Mouse (Mus musculus) intestine, postnatal 0 days (tissue): ENCODE measurements at regions not wholly inside any gene's neighbourhood (a gene's known extent, or its start where the extent isn't known, plus 50 kb on each side); places are given as distances from the start of the nearest gene placed in this dataset.
A peak's percentile ranks its signal among the peaks of the same experiment; 100 is the strongest.

Experiments used
- ATAC-seq: fragments of 200-750 bp; cut with Nextera tagmentation; 2 replicates; pipeline ENCODE4 v1.8.0; 2017; ENCODE audit warnings: mild to moderate bottlenecking, moderate TSS enrichment, moderate library complexity
- H3K27ac ChIP-seq: fragments of 300-500 bp; sonication (generic); 2 replicates; pipeline ENCODE4 v1.5.1; 2014; ENCODE audit warnings: mild to moderate bottlenecking, low read depth, low read length, moderate library complexity
- H3K27me3 ChIP-seq: fragments of 300-500 bp; sonication (generic); replicated peaks from 2 replicates; pipeline ENCODE4 v1.6.1; 2014; ENCODE audit warnings: low read length, mixed read lengths; ENCODE audit not compliant: control insufficient read depth, insufficient read depth
- H3K36me3 ChIP-seq: fragments of 300-500 bp; sonication (generic); 2 replicates; pipeline ENCODE4 v1.6.1; 2014; ENCODE audit warnings: mild to moderate bottlenecking, moderate library complexity; ENCODE audit not compliant: control insufficient read depth, insufficient read depth
- H3K4me1 ChIP-seq: fragments of 300-500 bp; sonication (generic); replicated peaks from 2 replicates; pipeline ENCODE4 v1.6.1; 2014; ENCODE audit warnings: antibody characterized with exemption, low read length, mixed read lengths; ENCODE audit not compliant: control insufficient read depth, insufficient read depth
- H3K4me2 ChIP-seq: fragments of 300-500 bp; sonication (generic); replicated peaks from 2 replicates; pipeline ENCODE4 v1.6.1; 2014; ENCODE audit warnings: low read depth, mild to moderate bottlenecking, moderate library complexity
- H3K4me3 ChIP-seq: fragments of 300-500 bp; sonication (generic); 2 replicates; pipeline ENCODE4 v1.5.1; 2014; ENCODE audit warnings: low read depth, low read length
- H3K9ac ChIP-seq: fragments of 300-500 bp; sonication (generic); 2 replicates; pipeline ENCODE4 v1.6.1; 2014; ENCODE audit warnings: mild to moderate bottlenecking, low read depth, low read length
- H3K9me3 ChIP-seq: fragments of 300-500 bp; sonication (generic); 2 replicates; pipeline ENCODE4 v1.6.1; 2016; ENCODE audit warnings: mixed run types; ENCODE audit not compliant: control insufficient read depth
- CTCF ChIP-seq: sonication (generic); IDR thresholded peaks from 2 replicates; pipeline ENCODE4 v1.5.1; 2016; ENCODE audit warnings: low read depth, mild to moderate bottlenecking, control low read depth, antibody characterized with exemption, moderate library complexity
- WGBS: fragments of 180-500 bp; shearing (Covaris S2); extraction: QIAGEN DNeasy Blood & Tissue Kit; methylation state at CpG from one replicate; pipeline ENCODE4 v1.1.7; 2014; 5-methylcytosine and 5-hydroxymethylcytosine counted together

- 54% methylated on average over 5 of the region's 5 CpGs for WGBS
- Histone ChIP-seq H3K9me3 (no peaks in the 10 kb centered on the region), H3K27ac (no peak overlapping the region), H3K27me3 (no peaks in the 10 kb centered on the region), H3K4me3 (no peak overlapping the region), H3K9ac (no peak overlapping the region), H3K4me2 (no peak overlapping the region), H3K4me1 (0 out of 2 replicates have a peak, but pooled peaks cover 3% of the 10 kb centered on the region), H3K36me3 (no peaks in the 10 kb centered on the region)
- no peak for TF ChIP-seq CTCF
- ATAC-seq: peak; percentile 16; the same call in 1 of the 2 replicates
Observed at GRCm38 (mm10) chr11:113174011-113174507, 392.0 kb downstream of the Sox9 start.

DNA sequence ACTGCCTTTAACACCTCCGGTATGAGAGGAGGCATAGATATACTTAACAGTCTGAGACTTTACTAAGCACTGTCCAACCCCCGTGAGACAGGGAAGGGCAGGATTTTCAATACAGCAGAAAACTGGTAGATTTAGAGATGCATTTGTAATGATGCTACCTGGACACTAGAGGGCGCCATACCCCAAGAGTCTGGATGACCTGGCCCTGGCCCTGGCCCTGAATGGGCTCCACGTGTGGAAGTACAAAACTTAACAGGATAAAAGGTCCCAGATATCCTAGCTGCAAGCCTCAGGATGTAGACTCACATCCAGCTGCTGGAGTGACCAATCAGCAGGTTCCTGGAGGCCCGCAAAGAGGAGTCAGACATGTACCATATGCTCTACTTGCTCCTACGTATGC, 393.3 kb downstream of the Sox9 start:
- Histone ChIP-seq H3K4me2 (no peak overlapping the region), H3K27ac (no peak overlapping the region), H3K36me3 (no peaks in the 10 kb centered on the region), H3K4me1 (0 out of 2 replicates have a peak, but pooled peaks cover 3% of the 10 kb centered on the region), H3K9me3 (no peaks in the 10 kb centered on the region), H3K4me3 (no peak overlapping the region), H3K27me3 (no peaks in the 10 kb centered on the region), H3K9ac (no peak overlapping the region)
- no peak for ATAC-seq
- peak; percentile 87 for TF ChIP-seq CTCF
- 33% methylated on average over 6 of the region's 6 CpGs for WGBS

GRCm38 (mm10) chr11:113176183-113176582, 394.2 kb downstream of the Sox9 start:
- Histone ChIP-seq H3K9ac (no peak overlapping the region), H3K27me3 (no peaks in the 10 kb centered on the region), H3K27ac (no peak overlapping the region), H3K9me3 (no peaks in the 10 kb centered on the region), H3K4me3 (no peak overlapping the region), H3K36me3 (no peaks in the 10 kb centered on the region), H3K4me2 (no peak overlapping the region), H3K4me1 (0 out of 2 replicates have a peak, but pooled peaks cover 3% of the 10 kb centered on the region)
- WGBS: 22% methylated on average over 7 of the region's 7 CpGs
- TF ChIP-seq CTCF: peak; percentile 84
- ATAC-seq: no peak

GRCm38 (mm10) chr11:113178375-113178774, 396.4 kb downstream of the Sox9 start:
- no peaks in the 10 kb centered on the region for H3K36me3 ChIP-seq
- no peaks in the 10 kb centered on the region for H3K27me3 ChIP-seq
- H3K9ac ChIP-seq: no peak overlapping the region
- H3K27ac ChIP-seq: no peak overlapping the region
- TF ChIP-seq CTCF: no peak
- no peak overlapping the region for H3K4me3 ChIP-seq
- H3K4me2 ChIP-seq: no peak overlapping the region
- 0 out of 2 replicates have a peak, but pooled peaks cover 3% of the 10 kb centered on the region for H3K4me1 ChIP-seq
- ATAC-seq: no peak
- H3K9me3 ChIP-seq: no peaks in the 10 kb centered on the region
- 69% methylated on average over 7 of the region's 7 CpGs for WGBS

DNA sequence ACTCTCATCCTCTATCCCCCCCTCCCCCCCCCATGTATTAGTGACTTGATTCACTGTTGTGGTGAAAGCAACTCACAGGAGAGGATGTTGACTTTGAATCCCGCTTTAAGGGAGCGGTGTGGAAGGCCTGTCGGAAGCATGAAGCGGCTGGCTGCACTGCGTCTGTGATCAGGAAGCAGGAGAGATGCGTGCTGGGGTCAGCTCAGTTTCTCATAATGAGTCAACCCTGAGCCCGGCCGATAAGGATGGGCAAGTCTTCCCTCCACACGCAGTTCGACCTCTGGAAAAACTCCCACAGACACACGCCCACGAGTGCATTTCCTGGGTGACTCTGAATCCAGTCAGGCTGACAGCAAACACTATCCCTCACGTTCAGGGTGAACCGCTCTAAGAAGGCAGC, 398.0 kb downstream of the Sox9 start:
- ATAC-seq: peak; percentile 32
- TF ChIP-seq CTCF: no peak
- 0 out of 2 replicates have a peak overlapping the region, but pooled peaks have one; percentile 9 for H3K4me2 ChIP-seq

GRCm38 (mm10) chr11:113182083-113182861, 400.2 kb downstream of the Sox9 start:
- 79% methylated on average over 13 of the region's 13 CpGs for WGBS
- Histone ChIP-seq H3K4me1 (no peaks in the 10 kb centered on the region), H3K9me3 (no peaks in the 10 kb centered on the region), H3K9ac (no peak overlapping the region), H3K36me3 (no peaks in the 10 kb centered on the region), H3K27me3 (no peaks in the 10 kb centered on the region), H3K4me2 (no peak overlapping the region), H3K27ac (no peak overlapping the region), H3K4me3 (no peak overlapping the region)
- peak; percentile 64 for TF ChIP-seq CTCF
- no peak for ATAC-seq

More for the DNA sequence above, 398.0 kb downstream of the Sox9 start:
- WGBS: 35% methylated on average over 14 of the region's 14 CpGs
- Histone ChIP-seq H3K4me1 (0 out of 2 replicates have a peak, but pooled peaks cover 3% of the 10 kb centered on the region), H3K27ac (no peak overlapping the region), H3K4me3 (no peak overlapping the region), H3K9ac (no peak overlapping the region), H3K36me3 (no peaks in the 10 kb centered on the region), H3K9me3 (no peaks in the 10 kb centered on the region), H3K27me3 (no peaks in the 10 kb centered on the region)
